Mouse (Mus musculus) urinary bladder, postnatal 4 days (tissue): Measurements from ENCODE around the gene Ccndbp1.
"Not testable (repeated sequence)": the region's sequence is repeated elsewhere in the genome, so short reads cannot be mapped to it uniquely, and the experiment has no call there.

Experiments used
- DNase-seq, 2 experiments: peaks; one replicate each; pipeline ENCODE4 v3.0.0; 2021 to 2022; ENCODE audit warnings: low spot score in 2 of 2

Ccndbp1 gene

DNA sequence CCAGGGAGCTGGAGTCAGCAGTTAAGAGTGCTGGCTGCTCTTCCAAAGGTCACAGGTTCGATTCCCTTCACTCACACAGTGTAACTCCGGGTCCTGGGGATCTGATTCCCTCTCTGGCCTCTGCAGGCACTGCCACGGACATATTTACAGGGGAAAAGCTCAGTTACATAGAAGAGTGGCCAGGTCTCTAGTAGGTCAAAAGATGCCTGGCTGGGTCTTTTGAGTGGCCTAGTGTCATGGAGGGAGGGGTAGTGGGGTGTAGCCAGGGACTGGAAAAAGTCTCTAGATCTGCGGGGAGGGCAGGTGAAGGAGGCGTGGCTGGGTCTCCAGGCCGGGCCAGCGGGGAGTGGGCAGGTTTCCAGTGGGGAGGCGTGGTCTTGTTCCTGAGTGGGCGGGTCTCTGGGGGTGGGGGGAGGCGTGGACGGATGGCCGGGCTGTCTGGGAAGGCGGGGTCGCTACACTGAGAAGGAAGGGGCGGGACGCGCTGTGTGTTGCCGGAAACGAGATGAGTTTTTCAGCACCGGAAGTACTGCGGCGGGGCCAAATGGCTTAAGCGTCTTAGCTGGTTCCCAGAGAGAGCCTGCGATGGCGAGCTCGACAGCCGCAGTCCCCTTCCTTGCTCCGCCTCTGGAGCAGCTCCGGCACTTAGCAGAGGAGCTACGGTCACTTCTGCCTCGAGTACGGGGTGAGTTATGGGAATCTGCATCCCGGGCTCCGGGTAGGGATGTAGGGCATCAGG lies at the start of gene Ccndbp1:
Ccndbp1 (plus strand) TSS at position 479 of the 739 bp plus-strand sequence.
- DNase-seq = peak; percentile 86 to 94

GRCm38 (mm10) chr2:120959363-120959762 lies 48.8 kb upstream of the Ccndbp1 start:
- no peak for DNase-seq

GRCm38 (mm10) chr2:120959827-120960226 lies 48.4 kb upstream of the Ccndbp1 start:
- no peak for DNase-seq

GRCm38 (mm10) chr2:120960261-120960660 lies 47.9 kb upstream of the Ccndbp1 start:
- no peak for DNase-seq

- DNase-seq = no peak
These were observed 45.1 kb upstream of the Ccndbp1 start for GRCm38 (mm10) chr2:120963110-120963509.

- DNase-seq = no peak
These were observed 42.7 kb upstream of the Ccndbp1 start for GRCm38 (mm10) chr2:120965486-120965885.

DNA sequence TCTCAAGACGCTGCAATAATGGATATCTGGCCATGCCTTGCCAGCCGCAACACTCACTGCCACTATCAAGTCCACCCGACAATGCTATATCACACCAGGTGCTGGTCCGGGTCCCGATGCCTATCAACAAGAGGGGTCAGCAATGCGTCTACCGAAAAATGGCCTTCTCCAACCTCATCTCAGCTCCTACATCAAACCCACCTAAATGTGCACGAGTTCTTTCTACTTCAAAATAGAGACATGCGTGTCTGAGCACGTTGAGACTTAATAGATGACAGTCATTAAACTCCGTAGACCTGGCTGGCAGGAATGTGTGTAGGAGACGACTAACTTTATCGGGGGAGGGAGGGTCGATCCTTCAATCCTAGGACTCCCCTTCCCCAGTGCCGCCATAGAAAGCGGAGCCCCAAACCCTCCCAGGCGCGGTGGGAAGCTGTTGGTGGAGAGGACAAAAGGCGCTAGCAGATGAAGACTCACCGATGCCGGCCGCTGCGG lies 38.1 kb upstream of the Ccndbp1 start:
- no peak for DNase-seq

DNA sequence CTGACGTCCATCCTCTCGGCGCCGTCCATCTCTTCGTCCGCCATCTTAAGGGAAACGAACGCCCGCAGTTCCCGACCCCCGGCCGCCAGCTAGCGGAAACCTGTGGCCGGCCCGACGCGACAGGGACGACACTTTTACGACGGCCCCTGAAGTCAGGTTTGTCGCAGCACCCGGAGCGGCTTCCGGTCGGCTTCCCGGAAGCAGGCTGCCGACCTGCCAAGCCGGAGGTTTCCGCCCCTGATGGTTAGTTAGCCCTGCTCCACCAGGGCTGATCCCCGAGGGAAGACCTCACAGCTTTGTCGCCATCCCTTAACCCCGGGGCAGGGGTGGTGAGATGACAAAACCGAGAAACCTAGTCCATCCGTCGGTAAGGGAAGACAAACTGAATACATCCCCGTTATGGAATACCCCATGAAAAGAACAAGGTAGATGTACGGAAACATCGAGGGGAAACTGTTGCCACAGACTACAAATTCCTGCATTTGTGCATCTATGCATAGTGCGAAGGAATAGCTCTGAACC lies 37.6 kb upstream of the Ccndbp1 start, which contains the start of gene Ubr1:
Ubr1 (minus strand) TSS at position 157 of the 522 bp plus-strand sequence.
- peak; percentile 80 to 82 for DNase-seq

GRCm38 (mm10) chr2:120971766-120972165 lies 36.4 kb upstream of the Ccndbp1 start:
- no peak for DNase-seq

- DNase-seq = not testable (repeated sequence)
These were observed 35.9 kb upstream of the Ccndbp1 start for GRCm38 (mm10) chr2:120972257-120972656.

GRCm38 (mm10) chr2:120972964-120973363 lies 35.2 kb upstream of the Ccndbp1 start:
- DNase-seq = no peak

DNA sequence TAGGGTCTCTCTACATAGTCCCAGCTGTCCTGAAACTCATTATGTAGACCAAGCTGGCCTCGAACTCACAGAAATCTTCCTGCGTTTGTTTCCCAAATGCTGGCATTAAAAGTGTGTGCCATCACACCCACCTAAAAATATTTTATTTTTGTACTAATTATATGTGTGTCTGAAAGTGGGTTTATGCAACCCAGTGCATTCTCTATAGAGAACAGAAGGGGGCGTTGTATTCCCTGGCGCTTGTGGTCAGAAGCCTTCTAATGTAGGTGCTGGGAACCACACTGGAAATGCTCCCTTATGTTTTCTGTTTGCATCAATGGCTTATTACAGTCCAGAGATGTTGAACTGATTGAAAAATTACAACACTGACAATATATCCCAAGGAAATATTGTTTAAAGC lies 31.9 kb upstream of the Ccndbp1 start:
- DNase-seq = no peak

DNA sequence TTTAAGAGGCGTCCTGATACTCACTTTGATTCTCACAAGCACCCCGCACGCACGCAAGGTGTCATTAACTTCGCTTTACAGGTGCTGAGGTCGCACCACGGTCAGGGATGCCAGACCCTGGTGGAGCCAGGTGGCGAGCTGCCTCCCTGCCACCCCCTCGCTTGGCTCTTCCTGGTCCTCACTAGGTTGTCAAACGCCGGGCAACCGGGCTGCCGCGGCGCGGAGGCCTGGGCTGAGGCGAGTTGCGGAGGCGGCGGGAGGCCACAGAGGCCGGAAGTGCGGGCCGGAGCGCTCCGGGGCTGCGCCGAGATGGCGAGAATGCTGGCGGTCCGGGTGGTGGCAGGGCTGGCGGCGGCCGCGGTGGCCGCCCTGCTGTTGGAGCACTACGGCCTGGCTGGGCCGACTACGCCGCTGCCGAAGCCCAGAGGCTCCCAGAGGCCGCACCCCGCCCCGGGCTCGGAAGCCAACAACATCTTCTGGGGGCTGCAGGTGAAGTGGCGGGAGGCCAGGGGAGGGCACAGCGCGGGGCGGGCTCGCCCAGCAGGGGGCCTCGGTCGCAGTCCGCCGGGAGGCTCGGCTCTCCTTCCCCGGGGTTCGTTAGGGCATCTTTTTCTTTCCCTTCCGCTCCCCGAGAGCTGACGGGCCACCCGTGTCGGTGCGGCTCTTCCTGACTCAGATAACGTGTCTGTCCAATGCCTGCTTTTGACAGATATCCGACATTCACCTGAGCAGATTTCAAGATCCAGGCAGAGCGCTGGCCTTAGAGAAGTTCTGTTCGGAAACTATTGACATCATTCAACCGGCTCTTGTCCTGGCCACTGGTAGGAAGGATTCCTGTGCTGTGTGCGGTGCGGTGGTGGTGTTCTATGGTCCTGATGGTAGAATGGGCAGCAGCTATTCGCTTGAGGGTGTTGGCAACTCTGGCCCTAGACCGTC lies 30.9 kb upstream of the Ccndbp1 start, which contains the start of gene Tmem62:
Tmem62 (plus strand) TSS at position 28 of the 936 bp plus-strand sequence.
- DNase-seq = peak; percentile 61 to 72

DNA sequence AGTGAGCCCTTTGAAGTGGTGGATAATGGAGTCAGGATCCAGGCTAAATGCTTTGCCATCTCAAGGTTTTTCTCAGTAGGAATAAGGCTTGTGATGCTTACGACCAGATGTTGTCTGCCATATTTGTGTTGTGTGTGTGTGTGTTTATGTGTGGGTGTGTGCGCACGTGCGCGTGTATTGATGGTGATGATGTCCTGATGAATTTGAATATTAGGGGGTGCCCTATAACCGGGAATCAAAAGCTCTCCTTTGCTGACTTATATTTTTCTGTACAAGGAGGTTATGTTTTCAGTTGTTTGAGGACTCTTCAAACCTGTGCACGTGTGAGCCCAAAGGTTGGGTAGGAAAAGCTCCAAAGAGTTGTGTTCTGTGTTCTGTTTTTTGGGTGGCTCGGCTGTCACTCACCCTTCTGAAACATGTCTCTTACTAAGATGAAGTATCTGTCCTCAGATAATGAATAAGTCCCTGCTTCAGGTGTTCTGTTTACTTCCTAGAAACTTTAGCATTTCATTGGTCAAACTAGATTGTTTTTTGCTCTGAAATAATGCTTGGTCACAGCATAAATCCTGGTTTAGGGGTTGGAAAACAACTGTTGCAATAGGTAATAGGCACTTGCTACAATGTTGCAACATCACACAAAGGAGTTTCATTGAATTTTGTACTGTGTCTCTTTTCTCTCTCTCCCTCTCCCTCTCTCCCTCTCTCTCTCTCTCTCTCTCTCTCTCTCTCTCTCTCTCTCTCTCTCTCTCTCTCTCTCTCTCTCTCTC lies 30.1 kb upstream of the Ccndbp1 start:
- DNase-seq = no peak

- DNase-seq = no peak
These were observed 29.5 kb upstream of the Ccndbp1 start for GRCm38 (mm10) chr2:120978693-120979037.

DNA sequence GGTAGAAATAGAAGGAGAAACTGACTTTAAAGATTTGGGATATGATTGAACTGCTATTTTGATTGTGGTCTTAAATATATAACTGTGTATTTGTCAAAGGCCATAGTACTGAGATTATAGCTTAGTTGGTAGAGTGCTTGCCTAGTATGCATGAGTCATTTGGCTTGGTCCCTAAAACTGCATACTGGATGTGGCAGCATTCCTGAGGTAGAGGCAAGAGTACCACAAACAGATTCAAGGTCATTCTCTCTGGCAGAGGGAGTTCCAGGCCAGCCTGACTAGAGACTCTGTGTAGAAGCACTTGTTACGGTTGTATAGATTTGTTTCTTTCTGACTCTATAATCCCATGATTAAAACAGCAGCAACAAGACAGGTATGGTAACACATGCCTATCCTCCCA lies 28.4 kb upstream of the Ccndbp1 start:
- no peak for DNase-seq

DNA sequence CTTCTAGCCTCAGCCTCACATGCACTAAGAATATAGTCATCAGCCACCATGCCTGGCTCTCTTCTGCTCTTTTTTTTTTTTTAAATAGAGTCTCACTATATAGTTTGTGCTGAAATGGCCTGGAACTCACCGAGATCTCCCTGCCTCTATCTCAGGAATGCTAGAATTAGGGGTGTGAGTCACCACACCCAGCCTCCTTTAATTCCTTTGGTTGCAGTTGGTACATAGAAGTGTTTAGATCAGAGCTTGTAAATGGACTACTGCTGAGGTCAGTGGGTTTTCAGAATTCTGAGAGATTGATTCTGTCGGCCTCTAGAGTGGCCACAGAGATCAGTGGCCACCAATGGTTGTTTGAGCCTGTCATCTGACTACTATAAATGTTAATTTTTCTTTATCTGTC lies 27.3 kb upstream of the Ccndbp1 start:
- DNase-seq = no peak

- no peak for DNase-seq
These were observed 24.6 kb upstream of the Ccndbp1 start for GRCm38 (mm10) chr2:120983611-120984010.

DNA sequence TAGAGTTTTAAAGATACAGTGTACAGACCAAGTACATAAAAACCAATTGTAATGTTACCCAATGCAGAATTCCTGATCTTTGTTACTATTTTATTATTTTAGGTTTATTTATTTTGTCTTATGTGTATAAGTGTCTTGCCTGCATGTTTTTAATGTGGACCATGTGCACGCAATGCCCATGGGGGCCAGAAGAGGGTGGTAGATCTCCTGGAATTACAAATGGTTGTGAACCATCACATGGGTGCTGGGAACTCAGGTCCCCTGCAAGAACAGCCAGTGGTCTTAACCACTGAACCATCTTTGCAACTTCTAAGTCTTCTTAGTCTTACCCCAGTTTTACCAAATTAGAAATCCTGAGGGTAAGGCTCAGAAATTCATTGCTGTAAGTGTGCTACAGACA lies 23.0 kb upstream of the Ccndbp1 start:
- DNase-seq = no peak

- DNase-seq = no peak
These were observed 17.0 kb upstream of the Ccndbp1 start for GRCm38 (mm10) chr2:120991196-120991595.

DNA sequence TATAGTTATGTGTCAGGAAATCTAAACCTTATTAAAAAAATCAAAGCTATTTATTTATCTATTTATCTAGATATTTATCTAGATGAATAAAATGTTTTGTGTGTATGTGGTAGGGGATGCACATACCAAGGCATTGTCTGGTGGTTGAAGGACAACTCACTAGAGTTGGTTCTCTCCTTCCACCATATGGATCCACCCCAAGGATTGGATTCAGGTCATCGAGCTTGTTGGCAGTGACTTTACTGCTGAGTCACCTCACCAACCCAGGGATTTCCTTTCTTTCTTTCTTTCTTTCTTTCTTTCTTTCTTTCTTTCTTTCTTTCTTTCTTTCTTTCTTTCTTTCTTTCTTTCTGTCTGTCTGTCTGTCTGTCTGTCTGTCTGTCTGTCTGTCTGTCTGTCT lies 11.6 kb upstream of the Ccndbp1 start:
- not testable (repeated sequence) for DNase-seq
